Mouse (Mus musculus) fibroblast of lung, adult 2 months (primary cell): ENCODE data around the gene Trio.
"Not testable (repeated sequence)": the region's sequence is repeated elsewhere in the genome, so short reads cannot be mapped to it uniquely, and the experiment has no call there.

Experiments used
- DNase-seq: peaks from one replicate; pipeline ENCODE4 v3.0.0-alpha.2; 2011; ENCODE audit warnings: low read depth

The Trio gene

DNA sequence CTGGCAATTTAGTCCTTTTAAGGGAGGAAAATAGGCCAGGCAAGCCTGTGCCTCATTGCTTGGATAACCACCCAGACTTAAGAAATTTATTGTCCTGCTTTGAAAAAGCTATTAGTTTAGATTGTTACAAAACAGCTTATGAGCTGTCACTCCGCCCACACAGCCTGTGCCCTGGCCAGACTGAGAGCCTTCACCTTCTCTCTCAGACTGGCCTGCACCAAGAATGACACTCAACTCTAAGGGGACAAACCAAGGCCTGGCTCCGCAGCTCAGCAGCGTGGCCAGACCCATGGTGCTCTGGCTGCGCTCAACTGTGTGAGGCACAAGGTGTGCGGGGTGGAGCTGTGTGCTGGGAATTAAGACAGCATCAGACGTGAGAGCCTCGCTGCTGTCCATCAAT, 254.1 kb downstream of the Trio start:
- DNase-seq: peak; percentile 60

DNA sequence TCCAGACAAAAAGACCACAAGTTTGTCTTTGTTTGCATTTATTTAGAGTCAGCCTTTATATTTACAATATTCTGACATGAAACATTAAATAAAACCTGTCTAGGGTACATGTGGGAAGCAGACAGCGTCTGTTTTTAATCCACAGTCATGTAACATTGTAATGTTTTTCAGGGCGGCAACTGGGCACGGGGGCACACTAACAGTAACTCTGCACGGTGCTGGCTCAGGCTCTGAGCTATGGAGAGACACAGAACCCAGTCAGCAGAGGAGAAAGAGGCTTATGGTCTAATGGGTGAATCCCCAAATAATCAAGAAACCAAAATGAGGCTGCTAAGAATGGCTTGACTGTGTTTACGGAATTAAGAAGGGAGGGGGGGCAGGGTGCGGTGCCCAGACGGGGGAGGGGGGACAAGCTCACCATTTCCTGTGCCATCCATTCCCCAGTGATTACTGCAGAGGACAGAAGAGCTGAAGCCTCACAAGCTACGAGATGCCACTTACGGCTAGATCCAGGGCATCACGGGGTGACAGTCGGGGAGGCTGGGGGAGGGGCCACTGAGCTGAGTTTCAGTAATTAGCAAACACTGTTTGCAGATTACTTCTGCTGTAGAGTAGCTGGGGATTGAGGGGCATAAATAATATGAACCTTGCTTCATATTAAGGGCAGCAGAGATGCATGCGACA, 255.0 kb downstream of the Trio start:
- DNase-seq: no peak

DNA sequence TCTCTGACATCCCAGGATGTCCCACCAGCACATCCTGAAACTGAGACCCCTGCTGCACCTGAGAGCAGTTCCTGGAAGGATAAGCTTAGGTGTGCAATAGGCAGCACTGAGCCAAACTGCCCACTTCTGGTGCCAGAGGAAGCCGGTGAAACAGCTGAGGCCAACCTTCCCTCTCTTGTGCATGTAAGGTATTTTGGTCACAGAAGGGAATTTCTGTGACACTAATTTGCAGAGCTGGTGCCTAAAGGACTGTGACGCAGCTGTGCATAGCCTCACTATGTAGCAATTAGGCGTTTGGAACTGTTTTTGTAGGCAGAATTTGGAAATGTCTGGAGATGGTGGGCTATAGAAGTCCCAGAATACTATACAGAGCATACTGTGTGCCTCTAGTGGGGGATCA, 264.2 kb downstream of the Trio start:
- no peak for DNase-seq

DNA sequence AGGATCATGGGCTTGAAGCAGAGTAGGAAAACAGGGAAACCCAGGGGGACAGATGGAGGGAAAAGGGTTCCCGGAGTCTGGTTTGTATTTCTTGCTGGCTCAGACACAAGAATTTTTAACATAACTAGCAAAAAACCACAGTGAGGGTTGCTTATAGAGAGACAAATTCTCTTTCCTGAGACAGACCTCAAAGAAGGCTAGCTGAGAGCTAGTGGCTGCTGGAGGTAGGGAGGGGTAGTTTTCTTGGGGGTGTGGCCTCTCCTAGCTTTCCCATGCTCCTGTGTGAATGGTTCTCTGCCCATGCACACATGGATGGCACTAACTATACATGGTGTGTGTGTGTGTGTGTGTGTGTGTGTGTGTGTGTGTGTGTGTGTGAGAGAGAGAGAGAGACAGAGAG, 265.0 kb downstream of the Trio start:
- no peak for DNase-seq

DNA sequence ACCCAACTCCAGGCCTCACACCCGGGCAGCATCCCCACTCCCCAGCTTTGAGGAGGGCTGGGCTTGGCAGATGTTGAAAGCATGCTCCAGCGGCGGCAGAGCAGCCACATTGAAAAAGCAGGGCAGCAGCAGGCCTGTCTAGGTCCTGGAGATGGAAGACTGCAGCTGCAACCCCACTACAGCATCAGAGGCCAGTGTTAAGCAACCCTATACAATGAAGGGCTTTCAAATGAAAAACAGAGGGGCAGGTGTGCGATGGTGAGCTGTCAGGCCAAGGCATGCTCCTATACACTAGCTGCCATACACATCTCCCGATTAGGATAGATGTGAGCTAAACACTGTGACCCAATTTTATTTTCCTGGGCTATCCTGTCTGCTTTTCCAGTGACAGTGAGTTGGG, 265.8 kb downstream of the Trio start:
- DNase-seq: no peak

DNA sequence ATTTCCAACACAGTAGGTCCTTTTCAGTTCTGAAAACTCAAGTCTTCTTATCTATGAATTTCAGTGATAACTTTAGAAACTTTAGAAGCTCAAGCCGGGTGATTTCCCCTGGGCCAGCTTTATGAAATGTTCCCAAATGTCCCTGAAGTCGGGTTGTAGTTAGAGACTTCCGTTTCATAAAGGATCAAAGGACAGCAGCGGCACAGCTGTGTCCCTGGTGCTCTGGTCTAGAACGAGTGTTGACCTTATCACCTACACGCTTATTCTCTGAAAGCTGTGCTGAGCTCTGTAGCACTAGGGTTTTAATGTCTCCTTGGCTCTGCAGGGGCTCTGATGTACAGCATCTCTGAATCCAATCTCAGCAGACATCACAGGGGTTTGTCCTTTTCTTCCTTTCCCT, 267.0 kb downstream of the Trio start:
- DNase-seq: no peak

DNA sequence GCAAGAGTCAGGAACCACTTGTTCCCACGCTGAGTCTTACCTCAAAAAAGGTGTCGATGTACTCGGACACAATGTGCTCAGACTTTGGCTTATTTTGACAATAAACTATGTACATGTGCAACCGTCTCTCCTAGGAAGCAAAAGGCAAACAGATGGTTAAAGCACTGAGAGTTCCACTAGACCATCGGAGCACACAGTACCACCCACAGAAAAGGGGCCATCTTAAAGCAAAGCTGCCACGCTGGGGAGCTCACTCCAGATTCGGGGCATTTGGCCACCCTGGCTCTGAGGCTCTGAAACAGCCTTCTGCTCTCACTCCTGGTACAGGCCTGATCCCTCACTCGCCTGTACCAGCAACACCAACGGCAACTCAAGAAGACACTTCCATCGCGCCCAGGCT, 269.2 kb downstream of the Trio start:
- no peak for DNase-seq

DNA sequence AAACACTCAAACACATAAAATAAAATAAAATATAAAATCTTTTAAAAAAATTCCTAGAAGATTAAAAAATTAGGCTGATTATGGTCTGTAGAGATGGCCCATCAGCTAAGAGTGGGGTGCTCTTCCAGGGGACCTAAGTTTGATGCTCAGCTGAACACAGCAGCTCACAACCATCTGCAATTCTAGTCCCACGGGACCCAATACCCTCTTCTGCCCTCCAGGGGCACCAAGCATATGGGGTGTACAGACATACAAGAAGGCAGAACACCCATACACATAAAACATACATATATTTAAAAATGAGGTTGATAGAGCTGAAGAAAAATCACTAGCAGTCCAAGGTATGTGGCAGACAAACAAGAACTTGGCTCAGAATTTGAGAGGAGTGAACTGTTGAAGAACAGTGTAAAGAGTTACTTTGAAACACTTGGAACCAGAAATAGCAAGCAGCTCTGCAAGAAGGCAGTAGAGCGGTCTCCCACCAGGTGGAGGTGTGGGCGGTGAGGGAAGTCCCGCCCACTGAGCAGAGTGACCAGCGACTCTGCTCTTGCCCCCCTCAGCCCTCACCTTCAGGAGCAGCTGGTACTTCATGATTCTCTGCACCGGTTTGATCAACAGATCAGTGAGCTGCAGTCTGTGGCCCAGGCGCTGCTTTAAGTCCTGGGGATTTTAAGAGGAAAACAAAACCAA, 270.9 kb downstream of the Trio start:
- DNase-seq: no peak

DNA sequence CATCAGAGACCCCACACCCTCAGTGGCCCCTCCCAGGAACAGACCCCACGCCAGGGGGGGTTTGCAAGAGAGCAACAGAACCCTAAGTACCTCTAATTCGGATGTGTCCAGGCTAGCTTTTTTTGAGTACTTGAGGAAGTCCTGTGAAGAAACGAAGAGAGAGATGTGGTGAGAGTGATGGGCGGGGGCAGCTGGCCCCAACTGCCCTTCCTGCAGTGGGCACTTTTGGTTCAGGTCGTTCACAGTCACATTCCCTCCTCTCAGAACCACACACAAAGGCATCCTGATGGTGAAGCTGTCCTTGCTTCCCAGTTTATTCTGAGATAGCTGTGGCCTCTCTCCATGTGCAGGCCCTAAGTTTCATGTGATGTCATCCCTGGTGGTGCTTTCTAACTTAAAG, 271.7 kb downstream of the Trio start:
- no peak for DNase-seq

DNA sequence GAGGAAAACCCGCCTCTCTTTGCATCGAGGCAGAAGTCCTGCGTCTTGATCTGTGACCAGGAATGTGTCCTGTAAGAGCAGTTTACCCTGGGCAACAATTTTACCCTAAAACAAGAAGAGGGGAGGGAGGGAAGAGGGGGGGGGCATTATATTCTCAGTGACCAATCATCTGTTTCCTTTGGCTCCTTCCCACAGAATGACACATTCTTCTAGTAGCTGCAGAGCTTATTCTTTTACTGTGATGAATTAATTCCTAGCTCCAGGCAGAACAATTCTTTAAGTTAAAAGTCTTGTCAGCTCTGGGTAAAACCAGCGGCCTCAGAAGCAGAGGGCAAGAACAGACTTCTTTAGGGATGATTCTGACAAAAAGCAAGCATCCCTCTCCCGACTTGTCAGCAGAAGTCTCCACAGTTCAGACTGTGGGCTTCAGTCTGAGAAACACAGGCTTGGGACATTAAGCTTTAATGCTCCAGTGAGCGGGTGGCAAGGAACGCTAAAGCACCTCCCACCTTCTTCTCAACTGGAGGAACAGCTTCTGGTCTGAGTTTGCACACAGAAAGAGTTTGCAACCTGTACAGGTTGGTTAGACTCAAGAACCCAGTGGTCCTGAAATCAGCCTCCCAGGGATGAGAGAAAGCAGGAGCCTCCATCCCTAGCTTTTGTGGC, 272.8 kb downstream of the Trio start:
- no peak for DNase-seq

DNA sequence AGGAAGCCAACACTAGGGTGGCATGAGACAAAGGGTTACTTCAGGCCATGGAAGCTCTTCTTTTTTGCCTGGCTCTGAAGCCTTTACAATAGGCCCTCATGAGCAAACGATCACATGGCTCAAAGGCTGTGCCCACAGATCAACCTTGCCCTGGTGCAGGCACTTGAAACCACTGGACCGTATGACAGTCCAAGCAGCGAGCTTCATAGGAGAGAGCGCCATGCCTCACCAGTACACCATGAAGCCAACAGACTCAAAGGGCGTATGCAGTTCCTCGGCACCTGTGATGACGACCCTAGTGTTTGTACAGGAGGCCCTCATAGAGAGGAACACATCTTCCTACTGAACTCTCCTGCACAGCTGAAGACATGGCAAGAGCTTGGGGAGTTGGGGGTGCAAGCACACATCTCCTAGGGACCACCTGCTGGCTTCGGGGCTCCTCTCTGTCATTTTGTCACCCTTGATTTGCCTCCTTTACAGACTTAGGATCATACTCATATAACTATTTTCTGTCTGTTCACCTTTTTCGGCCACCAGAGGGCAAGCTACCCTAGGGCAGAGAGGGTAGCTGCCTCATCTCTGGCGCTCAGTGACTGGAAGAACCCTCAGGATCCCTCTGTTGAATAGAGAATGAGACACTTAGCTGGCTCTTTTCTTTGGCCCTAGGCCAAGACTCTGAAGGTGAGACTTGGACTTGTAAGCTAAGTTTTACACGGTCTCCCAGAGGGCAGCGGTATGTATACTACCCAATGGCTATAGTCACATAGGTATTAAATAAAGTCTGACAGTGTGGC, 273.8 kb downstream of the Trio start:
- no peak for DNase-seq

DNA sequence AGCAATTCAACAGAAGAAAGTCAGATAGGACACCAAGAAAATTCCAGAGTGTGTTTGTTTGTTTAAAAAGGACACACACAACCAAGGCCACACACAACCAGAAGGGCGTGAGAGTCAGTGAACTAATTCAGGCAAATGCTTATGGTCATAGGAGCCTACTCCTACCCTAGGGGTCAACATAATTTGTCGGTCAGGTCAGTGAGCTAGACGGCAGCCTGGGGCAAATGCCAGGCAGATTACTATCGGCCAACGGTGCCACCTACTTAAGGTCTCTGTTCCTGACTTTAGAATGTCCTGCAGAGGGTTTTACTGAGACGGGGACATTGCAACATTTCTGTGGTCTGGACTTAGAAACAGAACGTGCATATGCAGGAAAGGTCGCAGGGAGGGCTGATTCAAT, 276.9 kb downstream of the Trio start:
- DNase-seq: no peak

DNA sequence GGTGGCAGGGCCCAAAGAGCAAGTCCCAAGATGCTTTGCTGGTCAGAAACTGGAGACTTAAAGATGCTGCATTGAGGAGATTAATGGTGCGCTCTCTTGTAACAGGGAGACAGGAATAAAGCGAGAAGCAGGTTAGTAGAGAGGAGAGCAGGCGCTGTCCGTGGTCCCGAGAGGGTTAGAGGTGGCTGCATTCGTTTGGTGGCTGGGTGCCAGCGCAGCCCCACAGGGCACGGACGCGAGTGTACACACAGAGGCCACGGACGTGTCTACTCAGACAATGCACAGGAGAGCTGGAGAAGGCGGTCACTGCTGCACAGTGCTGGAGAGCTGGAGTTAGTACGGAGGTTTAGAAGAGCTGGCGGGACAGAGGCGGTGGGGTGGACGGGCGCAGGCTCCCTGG, 278.1 kb downstream of the Trio start:
- DNase-seq: no peak

DNA sequence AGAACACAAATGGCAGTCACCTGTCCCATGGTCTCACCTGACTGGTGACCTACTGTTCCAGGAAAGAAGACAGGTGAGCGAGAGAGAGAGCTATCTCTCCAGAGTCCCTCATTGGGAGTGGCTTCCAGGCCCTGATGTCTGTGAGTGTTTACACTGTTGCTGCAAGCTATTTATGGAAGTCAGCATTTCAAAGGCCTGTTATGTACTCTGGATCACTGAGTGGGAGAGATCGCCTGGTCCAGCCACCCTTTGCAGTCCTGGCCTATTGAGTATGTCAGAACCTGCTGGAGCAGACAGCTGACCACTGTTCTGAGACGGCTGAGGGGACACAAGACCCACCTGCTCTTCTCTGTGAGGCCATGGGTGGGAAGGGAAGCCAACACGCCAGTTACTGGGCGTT, 280.7 kb downstream of the Trio start:
- no peak for DNase-seq

DNA sequence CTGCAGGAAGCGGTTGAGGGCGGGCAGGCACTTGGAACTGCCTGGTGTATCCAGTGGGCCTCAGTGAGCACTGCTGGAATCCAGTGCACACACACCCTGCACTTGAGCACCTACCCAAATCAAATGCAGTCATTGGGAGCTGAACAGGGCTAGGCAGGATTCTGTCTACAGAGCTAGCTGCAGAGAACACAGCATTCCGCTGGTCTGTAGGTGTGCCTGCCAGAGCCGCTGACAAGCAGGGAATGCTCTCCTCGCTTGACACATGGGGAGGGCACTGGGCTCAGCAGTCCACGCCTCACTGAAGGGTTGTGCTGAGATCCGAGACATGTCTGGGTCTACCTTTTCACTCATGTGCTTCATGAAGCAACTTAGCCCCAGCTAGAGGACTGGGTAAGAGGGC, 285.6 kb downstream of the Trio start:
- DNase-seq: no peak

DNA sequence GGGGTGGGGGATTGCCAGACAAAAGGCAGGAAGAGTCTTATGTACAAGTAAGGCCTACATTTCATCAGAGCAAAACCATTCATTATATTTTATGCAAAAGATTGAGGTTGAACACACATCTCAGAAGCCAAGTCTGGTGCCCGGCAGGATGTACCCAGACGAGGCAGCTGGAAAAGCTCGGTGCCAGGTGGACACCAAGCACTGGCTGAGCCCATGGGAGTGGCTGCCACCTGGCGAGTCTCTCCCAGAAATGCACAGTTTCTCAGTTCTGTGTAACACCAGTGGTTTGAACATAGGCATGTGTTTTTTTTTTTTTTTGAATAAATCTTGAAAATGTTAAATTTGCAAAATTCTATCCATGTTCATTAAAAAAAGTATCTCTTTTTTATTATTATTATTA, 293.8 kb downstream of the Trio start:
- DNase-seq: no peak

DNA sequence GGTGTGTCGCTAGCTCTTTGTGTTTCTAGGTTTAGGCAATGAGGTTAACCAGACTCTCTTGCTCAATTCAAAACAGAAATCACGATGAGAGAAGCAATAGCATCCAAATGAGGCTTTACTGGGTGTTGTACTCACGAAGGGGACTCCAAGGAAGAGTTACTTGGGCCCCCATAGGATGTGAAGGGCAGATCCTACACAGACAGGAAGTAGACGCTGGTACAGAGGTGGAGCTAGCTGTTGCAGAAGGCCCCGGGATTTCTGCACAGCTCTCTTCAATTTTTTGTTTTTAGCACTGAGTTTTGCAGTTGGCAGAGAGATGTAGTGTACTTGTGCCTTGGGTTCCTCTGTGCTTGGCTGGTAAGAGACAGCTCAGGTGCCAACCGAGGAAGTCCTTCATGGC, 299.4 kb downstream of the Trio start:
- DNase-seq: no peak

DNA sequence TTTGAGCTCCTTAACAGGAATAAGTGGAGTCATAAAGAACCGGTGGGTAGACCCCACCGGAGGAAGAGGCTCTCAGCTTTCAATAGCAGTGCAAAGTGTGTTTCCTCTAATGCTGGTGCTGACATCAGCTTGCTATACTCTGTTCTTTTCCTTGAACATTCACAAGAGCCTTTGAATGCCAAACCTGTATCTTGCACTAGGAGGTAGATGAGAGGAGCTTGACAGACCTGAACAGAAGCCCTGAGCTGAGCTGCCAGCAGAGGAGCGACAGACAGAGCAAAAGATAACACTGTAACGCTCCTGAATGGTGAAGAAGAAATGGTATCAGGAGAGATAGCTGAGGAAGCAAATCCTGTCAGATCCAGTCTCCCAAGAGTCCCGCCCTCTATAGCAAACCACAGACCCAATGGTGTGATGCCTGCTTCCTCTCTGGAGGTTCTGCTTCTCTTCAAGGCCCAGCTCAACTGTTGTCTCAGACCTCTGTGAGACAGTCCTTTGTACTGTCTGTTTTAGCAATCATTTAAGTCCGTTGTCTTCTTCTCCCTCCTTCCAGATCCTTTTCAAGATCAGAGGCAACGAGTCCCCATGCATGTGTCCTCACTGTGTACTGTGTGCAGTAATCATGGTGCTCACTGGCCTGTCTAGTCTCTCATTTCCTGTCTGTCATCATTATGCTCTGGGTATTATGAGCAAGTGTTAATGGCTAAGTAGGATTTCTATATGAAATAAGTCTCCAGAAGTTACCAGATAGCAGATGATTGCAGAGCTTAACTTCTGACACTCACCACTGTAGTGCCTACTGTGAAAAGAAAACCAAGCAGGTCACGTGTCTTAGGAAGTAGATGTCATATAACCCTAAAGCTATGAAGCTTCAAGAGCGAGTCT, 300.6 kb downstream of the Trio start:
- no peak for DNase-seq

DNA sequence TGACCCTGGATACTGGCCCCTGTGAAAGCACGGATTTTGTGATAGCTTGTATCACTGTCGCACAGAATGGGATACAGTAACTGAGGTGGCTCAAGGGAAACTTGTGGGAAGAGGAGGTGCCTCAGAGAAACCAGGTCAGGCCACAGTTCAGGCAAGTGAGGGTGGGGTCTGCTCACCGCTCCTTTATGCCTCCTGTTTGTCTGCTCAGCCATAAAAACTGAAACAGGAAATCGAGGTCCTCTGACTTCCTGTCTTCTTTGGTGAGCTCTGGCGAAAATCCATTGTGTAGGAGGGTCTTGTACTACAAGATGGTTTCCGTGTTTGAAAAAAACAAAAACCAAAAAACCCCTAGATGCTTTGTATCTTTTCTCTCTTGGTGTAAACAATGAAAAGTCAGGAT, 301.4 kb downstream of the Trio start:
- DNase-seq: no peak

DNA sequence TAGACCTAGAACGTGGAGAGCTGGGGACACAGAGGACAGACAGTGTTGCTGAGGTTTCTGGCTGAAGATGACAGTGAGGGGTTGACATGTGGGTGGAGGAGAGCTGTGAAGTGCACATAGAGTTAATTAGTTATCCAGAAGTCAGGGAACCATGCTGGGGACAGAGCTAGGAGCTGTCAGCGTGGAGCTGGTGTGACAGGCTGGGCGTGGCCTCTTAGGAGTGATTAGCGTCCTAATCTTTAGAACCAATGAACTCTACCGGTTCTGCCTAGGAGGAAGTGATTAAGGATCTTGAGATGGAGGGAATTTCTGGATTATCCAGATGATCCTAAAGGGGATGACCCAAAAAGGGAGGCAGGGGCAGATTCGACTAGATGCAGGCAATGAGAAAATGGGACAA, 301.9 kb downstream of the Trio start:
- no peak for DNase-seq

DNA sequence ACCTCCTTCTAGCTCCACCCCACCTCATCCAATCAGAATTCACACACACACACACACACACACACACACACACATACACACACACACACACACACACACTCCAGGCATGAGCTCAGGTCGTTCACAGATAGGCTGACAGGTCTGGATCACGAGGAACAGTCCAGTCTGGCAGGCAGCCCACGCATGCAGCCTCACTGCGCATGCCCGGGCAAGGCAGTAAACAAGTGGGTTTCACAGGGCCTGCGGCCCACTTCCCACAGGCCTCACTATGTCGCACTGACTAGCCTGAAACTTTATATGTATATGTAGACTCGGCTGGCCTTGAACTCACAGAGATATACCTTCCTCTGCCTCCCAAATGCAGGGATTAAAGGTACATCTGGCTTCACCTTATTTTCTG, 305.4 kb downstream of the Trio start:
- DNase-seq: not testable (repeated sequence)

DNA sequence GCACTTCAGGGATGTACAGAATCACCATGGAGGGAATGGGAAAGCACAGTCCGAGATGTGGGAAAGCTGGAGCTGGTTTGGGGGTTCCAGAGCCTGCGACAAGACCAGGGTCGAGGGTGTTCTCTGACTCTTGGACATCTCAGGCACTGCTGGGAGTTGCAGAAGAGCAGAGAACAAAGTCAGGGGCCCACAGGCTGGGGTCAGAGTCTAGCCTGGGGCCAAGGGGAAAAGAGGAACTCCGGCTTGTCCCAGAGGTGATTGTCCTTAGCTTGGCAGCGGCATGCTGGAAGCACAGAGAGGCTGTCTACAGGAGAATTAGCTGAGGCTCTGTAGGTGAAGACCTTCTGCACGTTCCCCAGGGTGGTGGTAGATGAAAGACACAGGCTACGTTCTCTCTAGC, 307.0 kb downstream of the Trio start:
- no peak for DNase-seq
